Mouse (Mus musculus): ENCODE measurements at regions not wholly inside any gene's neighbourhood (a gene's known extent, or its start where the extent isn't known, plus 50 kb on each side); places are given as distances from the start of the nearest gene placed in this dataset.

- no peaks in the 10 kb centered on the region for H3K9me3 ChIP-seq
- H3K27ac ChIP-seq, result no peak overlapping the region
- no peaks in the 10 kb centered on the region for H3K36me3 ChIP-seq
- H3K4me1 ChIP-seq (replicated peaks), result no peaks in the 10 kb centered on the region
- DNase-seq (ENCODE audit: low spot score), result no peak
- H3K4me3 ChIP-seq, result no peak overlapping the region
- no peaks in the 10 kb centered on the region for H3K27me3 ChIP-seq (ENCODE audit: insufficient read depth, poor library complexity, severe bottlenecking)
- 86% methylated on average over 4 of the region's 4 CpGs for WGBS
Measured at GRCm38 (mm10) chr7:39937262-39937661, 419.7 kb downstream of the Zfp619 start.

- WGBS, result 75% methylated on average over 1 of the region's 1 CpGs
- no peaks in the 10 kb centered on the region for H3K27me3 ChIP-seq (ENCODE audit: insufficient read depth, poor library complexity, severe bottlenecking)
- H3K4me3 ChIP-seq, result no peak overlapping the region
- DNase-seq (ENCODE audit: low spot score), result no peak
- H3K4me1 ChIP-seq (replicated peaks), result no peaks in the 10 kb centered on the region
- H3K36me3 ChIP-seq, result no peaks in the 10 kb centered on the region
- H3K9me3 ChIP-seq, result no peaks in the 10 kb centered on the region
- H3K27ac ChIP-seq, result no peak overlapping the region
Measured at GRCm38 (mm10) chr7:39942262-39942900, 424.8 kb downstream of the Zfp619 start.

DNA sequence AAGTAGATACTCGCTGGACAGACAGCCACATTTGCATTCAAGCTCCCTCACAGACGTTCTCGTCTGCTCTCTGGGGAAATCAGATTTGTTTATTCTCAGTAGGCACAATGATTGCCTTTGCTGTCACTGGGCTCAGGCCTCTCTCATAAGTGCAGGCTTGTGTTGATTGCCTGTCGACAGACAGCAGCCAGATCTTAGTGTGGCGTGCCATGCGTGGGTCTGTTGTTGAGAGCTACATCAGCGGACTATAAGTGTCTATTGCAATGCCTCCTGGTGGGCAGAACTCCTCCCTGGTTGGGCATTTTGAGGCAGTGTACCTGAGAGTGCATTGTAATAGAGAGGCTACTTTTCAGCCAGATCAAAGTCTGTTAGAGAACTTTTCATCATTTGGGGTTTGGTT, 436.5 kb downstream of the Zfp619 start:
- H3K27me3 ChIP-seq (ENCODE audit: insufficient read depth, poor library complexity, severe bottlenecking), result no peaks in the 10 kb centered on the region
- no peak overlapping the region for H3K27ac ChIP-seq
- DNase-seq (ENCODE audit: low spot score), result no peak
- no peaks in the 10 kb centered on the region for H3K9me3 ChIP-seq
- H3K4me3 ChIP-seq, result no peak overlapping the region
- 59% methylated on average over 7 of the region's 7 CpGs for WGBS
- no peaks in the 10 kb centered on the region for H3K36me3 ChIP-seq
- no peaks in the 10 kb centered on the region for H3K4me1 ChIP-seq (replicated peaks)

GRCm38 (mm10) chr7:39954931-39955330, 437.4 kb downstream of the Zfp619 start:
- no peaks in the 10 kb centered on the region for H3K27me3 ChIP-seq (ENCODE audit: insufficient read depth, poor library complexity, severe bottlenecking)
- H3K9me3 ChIP-seq, result no peaks in the 10 kb centered on the region
- H3K36me3 ChIP-seq, result no peaks in the 10 kb centered on the region

GRCm38 (mm10) chr7:39978121-39978520, 460.6 kb downstream of the Zfp619 start:
- Histone ChIP-seq H3K27ac (no peak overlapping the region), H3K27me3 (ENCODE audit: insufficient read depth, poor library complexity, severe bottlenecking) (no peaks in the 10 kb centered on the region), H3K4me3 (no peak overlapping the region), H3K9me3 (no peaks in the 10 kb centered on the region; the same call in 1 of the 2 replicates), H3K4me1 (replicated peaks) (no peaks in the 10 kb centered on the region), H3K36me3 (no peaks in the 10 kb centered on the region)
- no peak for DNase-seq (ENCODE audit: low spot score)
- 80% methylated on average over 2 of the region's 2 CpGs for WGBS

More at GRCm38 (mm10) chr7:39954931-39955330, 437.4 kb downstream of the Zfp619 start:
- Histone ChIP-seq H3K27ac (no peak overlapping the region), H3K4me3 (no peak overlapping the region), H3K4me1 (replicated peaks) (no peaks in the 10 kb centered on the region)
- DNase-seq (ENCODE audit: low spot score), result no peak

- Histone ChIP-seq H3K4me1 (replicated peaks) (no peaks in the 10 kb centered on the region), H3K36me3 (no peaks in the 10 kb centered on the region), H3K4me3 (no peak overlapping the region), H3K27ac (no peak overlapping the region), H3K27me3 (ENCODE audit: insufficient read depth, poor library complexity, severe bottlenecking) (no peaks in the 10 kb centered on the region), H3K9me3 (no peaks in the 10 kb centered on the region)
- 88% methylated on average over 4 of the region's 4 CpGs for WGBS
- no peak for DNase-seq (ENCODE audit: low spot score)
Measured at GRCm38 (mm10) chr7:39981647-39982046, 464.1 kb downstream of the Zfp619 start.

Measured in hindbrain, embryonic 10.5 days (tissue).